Mouse (Mus musculus): ENCODE results near the gene Gng8. TPM values are rescaled to one million over a fixed set of nuclear protein-coding genes. Genes with fewer than 3 reads are reported as not detected.

The Gng8 gene
- polyA plus RNA-seq, 1 experiment from 2014 or later, result 16.0 TPM

DNA sequence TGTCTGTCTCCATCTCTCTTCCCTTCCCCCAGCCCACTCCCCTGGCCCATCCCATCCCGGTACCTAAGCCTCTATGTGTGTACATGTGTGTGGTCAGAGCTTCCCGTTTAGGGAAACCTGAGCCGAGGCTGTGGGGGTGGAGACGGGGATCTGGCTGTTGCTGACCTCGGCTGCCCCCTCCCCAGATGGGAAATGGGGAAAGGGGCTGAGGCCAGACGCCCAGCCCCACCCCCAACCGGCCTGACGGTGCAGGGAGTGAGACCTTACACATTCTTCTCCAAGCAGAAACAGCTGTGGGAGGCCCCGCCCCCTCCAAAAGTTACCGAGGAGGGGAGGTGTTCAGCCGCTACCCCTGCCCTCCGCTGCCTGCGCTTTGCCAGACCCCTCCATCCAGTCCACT, 15.0 kb upstream of the Gng8 start:
- DNase-seq (ENCODE audit: low spot score), result peak; percentile 94
- H3K4me3 ChIP-seq (ENCODE audit: low read depth, low read length), result peak overlapping the region; percentile 89
- WGBS, result 2% methylated on average over 12 of the region's 13 CpGs
- H3K27me3 ChIP-seq (ENCODE audit: control insufficient read depth, insufficient read depth, low read length), result no peaks in the 10 kb centered on the region
- ATAC-seq (replicated peaks; ENCODE audit: insufficient number of reproducible peaks, low FRiP score, low TSS enrichment, low read depth), result peak; percentile 49
- H3K4me2 ChIP-seq (ENCODE audit: low read depth, low read length), result peak overlapping the region; percentile 71
- H3K27ac ChIP-seq (replicated peaks; ENCODE audit: low read depth, low read length), result peak overlapping the region; percentile 94
- peaks cover 2% of the 10 kb centered on the region for H3K4me1 ChIP-seq (ENCODE audit: control insufficient read depth, insufficient read depth, low read length)
- no peaks in the 10 kb centered on the region; the same call in 1 of the 2 replicates for H3K9me3 ChIP-seq (replicated peaks; ENCODE audit: control insufficient read depth, low read length)
- peaks cover 6% of the 10 kb centered on the region for H3K36me3 ChIP-seq (replicated peaks; ENCODE audit: control insufficient read depth, insufficient read depth, low read depth, low read length)
- peak overlapping the region; percentile 90 for H3K9ac ChIP-seq (replicated peaks; ENCODE audit: low read length)

DNA sequence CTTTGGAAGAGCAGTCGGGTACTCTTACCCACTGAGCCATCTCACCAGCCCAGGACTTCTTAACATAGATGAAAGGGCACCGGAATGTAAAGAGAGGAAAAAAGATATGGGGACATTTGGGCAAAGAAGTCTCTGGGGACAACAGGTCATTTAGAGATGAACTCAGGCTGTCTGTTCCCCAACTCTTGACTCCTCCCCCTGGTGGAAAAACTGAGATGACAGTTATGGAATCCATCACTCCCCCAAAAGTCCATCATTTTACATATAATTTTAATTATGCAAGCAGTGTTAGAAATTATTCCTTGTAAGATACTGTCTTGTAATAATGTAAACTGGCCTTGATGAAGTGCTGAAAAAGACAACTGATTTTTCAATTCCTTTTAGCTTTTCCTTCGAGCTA, 13.9 kb upstream of the Gng8 start:
- 76% methylated on average over 3 of the region's 3 CpGs for WGBS
- H3K4me1 ChIP-seq (ENCODE audit: control insufficient read depth, insufficient read depth, low read length), result peaks cover 2% of the 10 kb centered on the region
- H3K9me3 ChIP-seq (replicated peaks; ENCODE audit: control insufficient read depth, low read length), result no peaks in the 10 kb centered on the region; the same call in 1 of the 2 replicates
- DNase-seq (ENCODE audit: low spot score) (no peak), ATAC-seq (replicated peaks; ENCODE audit: insufficient number of reproducible peaks, low FRiP score, low TSS enrichment, low read depth) (no peak)
- no peak overlapping the region for H3K4me2 ChIP-seq (ENCODE audit: low read depth, low read length)
- no peak overlapping the region for H3K4me3 ChIP-seq (ENCODE audit: low read depth, low read length)
- H3K9ac ChIP-seq (replicated peaks; ENCODE audit: low read length), result no peak overlapping the region
- no peaks in the 10 kb centered on the region for H3K27me3 ChIP-seq (ENCODE audit: control insufficient read depth, insufficient read depth, low read length)
- no peak overlapping the region for H3K27ac ChIP-seq (replicated peaks; ENCODE audit: low read depth, low read length)
- H3K36me3 ChIP-seq (replicated peaks; ENCODE audit: control insufficient read depth, insufficient read depth, low read depth, low read length), result peaks cover 6% of the 10 kb centered on the region

DNA sequence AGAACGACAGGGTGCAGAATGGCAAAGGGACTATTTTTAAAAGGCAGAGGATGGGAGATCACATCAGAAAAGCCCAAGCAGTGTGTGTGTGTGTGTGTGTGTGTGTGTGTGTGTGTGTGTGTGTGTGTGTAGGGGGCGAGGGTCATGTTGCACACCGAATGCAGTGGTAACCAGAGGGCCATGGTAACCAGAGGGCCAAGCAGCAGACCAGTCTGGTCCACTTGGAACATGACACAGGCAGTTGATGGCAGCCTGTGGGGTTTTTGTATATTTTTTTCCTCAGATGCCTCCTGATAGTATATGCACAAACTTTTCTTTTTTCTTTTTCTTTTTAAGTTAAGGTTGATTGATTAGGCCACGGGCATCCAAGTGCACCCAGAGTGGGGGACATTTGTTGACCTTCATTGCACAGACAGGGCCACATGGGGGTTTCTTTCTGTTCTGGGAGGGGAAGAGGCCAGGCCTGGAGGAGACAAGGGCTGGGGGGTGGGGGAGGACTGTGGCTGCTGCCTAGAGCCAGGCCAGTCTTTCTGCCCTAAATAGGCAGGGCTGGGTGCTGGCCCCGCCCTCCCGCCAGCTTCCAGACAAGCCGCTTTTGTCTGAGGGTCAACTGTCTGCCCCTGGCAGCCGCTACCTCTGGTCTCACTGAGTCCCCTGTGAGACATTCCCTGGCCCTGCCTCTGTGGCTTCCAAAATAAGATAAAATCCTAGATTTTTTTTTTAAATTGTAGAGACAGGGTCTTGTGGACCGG, 11.6 kb upstream of the Gng8 start:
- peaks cover 2% of the 10 kb centered on the region for H3K4me1 ChIP-seq (ENCODE audit: control insufficient read depth, insufficient read depth, low read length)
- peak overlapping the region; percentile 19 for H3K9ac ChIP-seq (replicated peaks; ENCODE audit: low read length)
- peak overlapping the region; percentile 17; the same call in 1 of the 2 replicates for H3K4me2 ChIP-seq (ENCODE audit: low read depth, low read length)
- H3K36me3 ChIP-seq (replicated peaks; ENCODE audit: control insufficient read depth, insufficient read depth, low read depth, low read length), result peaks cover 13% of the 10 kb centered on the region
- no peaks in the 10 kb centered on the region for H3K27me3 ChIP-seq (ENCODE audit: control insufficient read depth, insufficient read depth, low read length)
- ATAC-seq (replicated peaks; ENCODE audit: insufficient number of reproducible peaks, low FRiP score, low TSS enrichment, low read depth), result peak; percentile 32
- WGBS, result 7% methylated on average over 8 of the region's 9 CpGs
- no peaks in the 10 kb centered on the region; the same call in 1 of the 2 replicates for H3K9me3 ChIP-seq (replicated peaks; ENCODE audit: control insufficient read depth, low read length)
- no peak overlapping the region for H3K4me3 ChIP-seq (ENCODE audit: low read depth, low read length)
- H3K27ac ChIP-seq (replicated peaks; ENCODE audit: low read depth, low read length), result peak overlapping the region; percentile 83
- DNase-seq (ENCODE audit: low spot score), result peak; percentile 86

DNA sequence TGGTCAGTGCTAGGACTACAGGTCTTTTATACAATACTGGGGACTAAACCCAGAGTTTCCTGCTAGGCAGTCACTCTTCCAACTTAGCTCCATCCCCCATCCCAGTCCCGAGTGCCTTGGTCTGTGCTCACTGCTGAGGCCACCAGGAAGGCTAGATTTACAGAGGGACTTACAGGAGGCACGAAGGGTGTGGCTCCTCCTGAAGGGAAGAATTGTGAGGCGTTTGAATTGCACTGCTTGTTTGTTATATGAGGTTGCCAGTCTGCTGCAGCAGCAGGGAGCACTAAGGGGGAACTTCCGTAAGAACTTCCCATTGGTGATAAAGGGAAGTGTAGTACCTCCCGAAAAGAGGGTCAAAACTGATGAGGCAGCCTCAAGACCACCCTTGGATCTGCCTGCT, 11.0 kb upstream of the Gng8 start:
- Histone ChIP-seq H3K9me3 (replicated peaks; ENCODE audit: control insufficient read depth, low read length) (peaks cover 4% of the 10 kb centered on the region), H3K36me3 (replicated peaks; ENCODE audit: control insufficient read depth, insufficient read depth, low read depth, low read length) (peaks cover 20% of the 10 kb centered on the region), H3K27me3 (ENCODE audit: control insufficient read depth, insufficient read depth, low read length) (no peaks in the 10 kb centered on the region), H3K9ac (replicated peaks; ENCODE audit: low read length) (peak overlapping the region; percentile 19; the same call in 1 of the 2 replicates), H3K4me1 (ENCODE audit: control insufficient read depth, insufficient read depth, low read length) (peaks cover 2% of the 10 kb centered on the region), H3K4me3 (ENCODE audit: low read depth, low read length) (no peak overlapping the region), H3K27ac (replicated peaks; ENCODE audit: low read depth, low read length) (peak overlapping the region; percentile 83), H3K4me2 (ENCODE audit: low read depth, low read length) (peak overlapping the region; percentile 17; the same call in 1 of the 2 replicates)
- ATAC-seq (replicated peaks; ENCODE audit: insufficient number of reproducible peaks, low FRiP score, low TSS enrichment, low read depth), result no peak
- DNase-seq (ENCODE audit: low spot score), result no peak
- WGBS, result 10% methylated on average over 5 of the region's 5 CpGs

DNA sequence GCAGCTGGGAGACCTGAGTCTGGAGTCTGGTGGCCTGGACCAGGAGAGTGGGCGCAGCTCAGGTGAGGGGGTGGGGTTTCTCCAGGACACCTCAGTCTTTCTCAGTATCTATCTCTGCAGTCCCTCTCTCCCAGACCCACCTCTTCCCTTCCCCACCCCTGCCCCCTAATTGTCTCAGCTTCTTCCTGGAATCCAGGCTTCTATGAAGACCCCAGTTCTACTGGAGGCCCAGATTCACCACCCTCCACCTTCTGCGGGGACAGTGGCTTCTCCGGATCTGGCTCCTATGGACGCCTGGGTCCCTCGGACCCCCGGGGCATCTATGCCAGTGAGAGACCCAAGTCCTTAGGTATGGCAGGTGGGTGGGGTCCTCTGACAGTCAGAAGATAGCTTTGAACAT, 8.4 kb upstream of the Gng8 start:
- H3K9me3 ChIP-seq (replicated peaks; ENCODE audit: control insufficient read depth, low read length), result peaks cover 10% of the 10 kb centered on the region
- DNase-seq (ENCODE audit: low spot score), result no peak
- H3K4me1 ChIP-seq (ENCODE audit: control insufficient read depth, insufficient read depth, low read length), result peaks cover 2% of the 10 kb centered on the region; the same call in 1 of the 2 replicates
- no peak for ATAC-seq (replicated peaks; ENCODE audit: insufficient number of reproducible peaks, low FRiP score, low TSS enrichment, low read depth)
- no peak overlapping the region for H3K4me3 ChIP-seq (ENCODE audit: low read depth, low read length)
- H3K9ac ChIP-seq (replicated peaks; ENCODE audit: low read length), result no peak overlapping the region; the same call in 1 of the 2 replicates
- peaks cover 28% of the 10 kb centered on the region for H3K36me3 ChIP-seq (replicated peaks; ENCODE audit: control insufficient read depth, insufficient read depth, low read depth, low read length)
- 86% methylated on average over 6 of the region's 6 CpGs for WGBS
- no peak overlapping the region for H3K4me2 ChIP-seq (ENCODE audit: low read depth, low read length)
- no peak overlapping the region for H3K27ac ChIP-seq (replicated peaks; ENCODE audit: low read depth, low read length)
- peaks cover 5% of the 10 kb centered on the region; the same call in 1 of the 2 replicates for H3K27me3 ChIP-seq (ENCODE audit: control insufficient read depth, insufficient read depth, low read length)

DNA sequence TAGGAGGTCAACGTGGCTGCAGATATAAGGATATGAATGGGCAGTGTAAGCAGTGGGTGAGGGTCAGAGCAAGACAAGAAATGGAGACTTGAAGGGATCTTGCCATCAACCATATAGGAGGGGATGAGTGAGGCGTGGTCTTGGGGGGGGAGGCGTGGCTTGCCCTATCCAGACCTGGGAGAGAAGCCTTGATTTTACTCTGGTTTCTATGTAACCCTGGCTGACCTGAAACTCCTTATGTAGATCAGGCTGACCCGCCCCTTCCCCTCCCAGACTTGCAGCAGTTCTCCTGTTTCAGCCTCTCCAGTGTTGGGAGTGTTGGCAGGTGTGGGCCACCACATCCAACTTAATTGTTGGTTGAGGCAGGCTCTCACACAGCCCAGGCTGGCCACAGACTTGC, 7.3 kb upstream of the Gng8 start:
- Histone ChIP-seq H3K9me3 (replicated peaks; ENCODE audit: control insufficient read depth, low read length) (peaks cover 10% of the 10 kb centered on the region), H3K4me2 (ENCODE audit: low read depth, low read length) (no peak overlapping the region), H3K36me3 (replicated peaks; ENCODE audit: control insufficient read depth, insufficient read depth, low read depth, low read length) (peaks cover 28% of the 10 kb centered on the region), H3K4me1 (ENCODE audit: control insufficient read depth, insufficient read depth, low read length) (peaks cover 2% of the 10 kb centered on the region; the same call in 1 of the 2 replicates), H3K4me3 (ENCODE audit: low read depth, low read length) (no peak overlapping the region), H3K27ac (replicated peaks; ENCODE audit: low read depth, low read length) (no peak overlapping the region), H3K9ac (replicated peaks; ENCODE audit: low read length) (no peak overlapping the region), H3K27me3 (ENCODE audit: control insufficient read depth, insufficient read depth, low read length) (peaks cover 5% of the 10 kb centered on the region; the same call in 1 of the 2 replicates)
- DNase-seq (ENCODE audit: low spot score), result no peak
- WGBS, result 34% methylated on average over 4 of the region's 4 CpGs
- no peak for ATAC-seq (replicated peaks; ENCODE audit: insufficient number of reproducible peaks, low FRiP score, low TSS enrichment, low read depth)

DNA sequence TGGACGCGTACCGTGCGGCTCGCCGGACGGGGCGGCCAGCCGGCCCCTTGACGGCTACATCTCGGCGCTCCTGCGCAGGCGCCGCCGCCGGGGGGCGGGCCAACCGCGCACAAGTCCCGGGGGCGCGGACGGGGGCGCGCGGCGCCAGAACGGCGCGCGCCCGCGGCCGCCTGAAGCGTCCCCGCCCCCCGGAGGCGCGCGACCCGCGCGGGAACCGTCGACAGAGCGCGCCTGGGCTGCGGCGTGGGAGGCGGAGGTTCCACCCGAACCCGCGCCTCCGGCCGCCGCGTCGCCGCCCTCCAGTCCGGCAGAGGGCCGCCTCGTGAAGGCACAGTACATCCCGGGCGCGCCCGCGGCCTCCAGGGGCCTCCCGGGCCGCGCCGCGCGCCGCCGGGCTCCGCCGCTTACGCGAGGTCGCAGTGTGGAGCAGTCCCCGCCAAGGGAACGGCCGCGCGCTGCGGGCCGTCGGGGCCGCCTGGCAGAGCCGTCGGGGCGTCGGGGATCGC, 6.3 kb upstream of the Gng8 start:
- H3K4me2 ChIP-seq (ENCODE audit: low read depth, low read length), result peak overlapping the region; percentile 29
- no peak overlapping the region for H3K9ac ChIP-seq (replicated peaks; ENCODE audit: low read length)
- DNase-seq (ENCODE audit: low spot score), result peak; percentile 47
- peak overlapping the region; percentile 15 for H3K4me3 ChIP-seq (ENCODE audit: low read depth, low read length)
- H3K36me3 ChIP-seq (replicated peaks; ENCODE audit: control insufficient read depth, insufficient read depth, low read depth, low read length), result peaks cover 28% of the 10 kb centered on the region
- no peak for ATAC-seq (replicated peaks; ENCODE audit: insufficient number of reproducible peaks, low FRiP score, low TSS enrichment, low read depth)
- peaks cover 10% of the 10 kb centered on the region for H3K9me3 ChIP-seq (replicated peaks; ENCODE audit: control insufficient read depth, low read length)
- 15% methylated on average over 53 of the region's 95 CpGs for WGBS
- peaks cover 5% of the 10 kb centered on the region; the same call in 1 of the 2 replicates for H3K27me3 ChIP-seq (ENCODE audit: control insufficient read depth, insufficient read depth, low read length)
- H3K4me1 ChIP-seq (ENCODE audit: control insufficient read depth, insufficient read depth, low read length), result peaks cover under 1% of the 10 kb centered on the region; the same call in 1 of the 2 replicates
- H3K27ac ChIP-seq (replicated peaks; ENCODE audit: low read depth, low read length), result 0 out of 2 replicates have a peak overlapping the region, but pooled peaks have one; percentile 35

DNA sequence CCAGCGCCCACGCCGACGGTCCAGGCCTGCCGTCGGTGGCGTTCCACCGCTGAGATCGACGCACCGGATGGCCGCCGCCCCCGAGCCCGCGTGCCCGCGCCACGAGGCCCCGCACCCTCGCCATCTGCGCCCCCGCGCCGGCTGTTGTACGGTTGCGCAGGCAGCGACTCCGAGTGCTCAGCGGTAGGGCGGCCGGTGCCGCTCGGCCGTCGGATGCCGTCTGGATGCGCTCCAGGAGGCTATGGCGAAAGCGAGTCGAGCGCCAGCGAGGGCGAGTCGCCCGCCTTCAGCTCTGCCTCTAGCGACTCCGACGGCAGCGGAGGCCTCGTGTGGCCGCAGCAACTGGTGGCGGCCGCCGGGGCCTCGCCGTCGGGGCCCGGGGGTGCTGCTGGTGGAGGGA, 5.7 kb upstream of the Gng8 start:
- no peak overlapping the region for H3K4me2 ChIP-seq (ENCODE audit: low read depth, low read length)
- no peaks in the 10 kb centered on the region for H3K4me1 ChIP-seq (ENCODE audit: control insufficient read depth, insufficient read depth, low read length)
- 53% methylated on average over 59 of the region's 59 CpGs for WGBS
- peaks cover 5% of the 10 kb centered on the region; the same call in 1 of the 2 replicates for H3K27me3 ChIP-seq (ENCODE audit: control insufficient read depth, insufficient read depth, low read length)
- ATAC-seq (replicated peaks; ENCODE audit: insufficient number of reproducible peaks, low FRiP score, low TSS enrichment, low read depth) (no peak), DNase-seq (ENCODE audit: low spot score) (no peak)
- H3K4me3 ChIP-seq (ENCODE audit: low read depth, low read length), result no peak overlapping the region
- H3K9ac ChIP-seq (replicated peaks; ENCODE audit: low read length), result no peak overlapping the region
- H3K36me3 ChIP-seq (replicated peaks; ENCODE audit: control insufficient read depth, insufficient read depth, low read depth, low read length), result peaks cover 28% of the 10 kb centered on the region
- H3K27ac ChIP-seq (replicated peaks; ENCODE audit: low read depth, low read length), result no peak overlapping the region
- peaks cover 10% of the 10 kb centered on the region for H3K9me3 ChIP-seq (replicated peaks; ENCODE audit: control insufficient read depth, low read length)
